Mouse (Mus musculus): ENCODE data around the gene Hnrnpdl. TPM values are rescaled to one million over a fixed set of nuclear protein-coding genes. Genes with fewer than 3 reads are reported as not detected.

Gene Hnrnpdl
- polyA plus RNA-seq, 1 experiment: 41.0 TPM

- H3K36me3 ChIP-seq (ENCODE audit: control insufficient read depth, insufficient read depth, low read length): peaks cover 3% of the 10 kb centered on the region; the same call in 1 of the 2 replicates
- TF ChIP-seq CTCF (IDR thresholded peaks at IDR 0.05; ENCODE audit: extremely low read depth, insufficient read length, insufficient replicate concordance, low read depth, low read length): no peak
- no peak for TF ChIP-seq POLR2A (IDR thresholded peaks at IDR 0.05; ENCODE audit: low read depth, low read length)
- H3K4me3 ChIP-seq (ENCODE audit: low read depth, low read length): no peak overlapping the region
- 41% methylated on average over 7 of the region's 7 CpGs for WGBS
- H3K27me3 ChIP-seq (ENCODE audit: control insufficient read depth, insufficient read depth, low read length): no peaks in the 10 kb centered on the region
- no peak overlapping the region for H3K27ac ChIP-seq (ENCODE audit: insufficient read depth, low read depth, low read length)
- H3K4me1 ChIP-seq (ENCODE audit: control insufficient read depth, insufficient read depth, insufficient read length, low read length): peaks cover 21% of the 10 kb centered on the region
These were observed 8.4 kb upstream of the Hnrnpdl start for GRCm38 (mm10) chr5:100047871-100048270.

- Histone ChIP-seq H3K27me3 (ENCODE audit: control insufficient read depth, insufficient read depth, low read length) (no peaks in the 10 kb centered on the region), H3K4me3 (ENCODE audit: low read depth, low read length) (no peak overlapping the region), H3K27ac (ENCODE audit: insufficient read depth, low read depth, low read length) (no peak overlapping the region), H3K36me3 (ENCODE audit: control insufficient read depth, insufficient read depth, low read length) (peaks cover 1% of the 10 kb centered on the region; the same call in 1 of the 2 replicates), H3K4me1 (ENCODE audit: control insufficient read depth, insufficient read depth, insufficient read length, low read length) (peaks cover 24% of the 10 kb centered on the region)
- WGBS: 74% methylated on average over 8 of the region's 8 CpGs
- TF ChIP-seq CTCF (IDR thresholded peaks at IDR 0.05; ENCODE audit: extremely low read depth, insufficient read length, insufficient replicate concordance, low read depth, low read length) (no peak), POLR2A (IDR thresholded peaks at IDR 0.05; ENCODE audit: low read depth, low read length) (no peak)
These were observed 7.7 kb upstream of the Hnrnpdl start for GRCm38 (mm10) chr5:100047143-100047640.

- H3K27me3 ChIP-seq (ENCODE audit: control insufficient read depth, insufficient read depth, low read length): no peaks in the 10 kb centered on the region
- H3K36me3 ChIP-seq (ENCODE audit: control insufficient read depth, insufficient read depth, low read length): 0 out of 2 replicates have a peak, but pooled peaks cover 1% of the 10 kb centered on the region
- no peak overlapping the region for H3K4me3 ChIP-seq (ENCODE audit: low read depth, low read length)
- no peak overlapping the region for H3K27ac ChIP-seq (ENCODE audit: insufficient read depth, low read depth, low read length)
- peaks cover 27% of the 10 kb centered on the region for H3K4me1 ChIP-seq (ENCODE audit: control insufficient read depth, insufficient read depth, insufficient read length, low read length)
- WGBS: 83% methylated on average over 3 of the region's 3 CpGs
- TF ChIP-seq POLR2A (IDR thresholded peaks at IDR 0.05; ENCODE audit: low read depth, low read length): no peak
- TF ChIP-seq CTCF (IDR thresholded peaks at IDR 0.05; ENCODE audit: extremely low read depth, insufficient read length, insufficient replicate concordance, low read depth, low read length): no peak
These were observed 6.6 kb upstream of the Hnrnpdl start for GRCm38 (mm10) chr5:100046096-100046495.

GRCm38 (mm10) chr5:100044621-100045020, 5.2 kb upstream of the Hnrnpdl start:
- peaks cover 28% of the 10 kb centered on the region for H3K4me1 ChIP-seq (ENCODE audit: control insufficient read depth, insufficient read depth, insufficient read length, low read length)
- no peak overlapping the region for H3K27ac ChIP-seq (ENCODE audit: insufficient read depth, low read depth, low read length)
- H3K27me3 ChIP-seq (ENCODE audit: control insufficient read depth, insufficient read depth, low read length): no peaks in the 10 kb centered on the region
- no peak for TF ChIP-seq CTCF (IDR thresholded peaks at IDR 0.05; ENCODE audit: extremely low read depth, insufficient read length, insufficient replicate concordance, low read depth, low read length)
- TF ChIP-seq POLR2A (IDR thresholded peaks at IDR 0.05; ENCODE audit: low read depth, low read length): no peak
- no peak overlapping the region for H3K4me3 ChIP-seq (ENCODE audit: low read depth, low read length)
- no peaks in the 10 kb centered on the region for H3K36me3 ChIP-seq (ENCODE audit: control insufficient read depth, insufficient read depth, low read length)
- 47% methylated on average over 5 of the region's 5 CpGs for WGBS

DNA sequence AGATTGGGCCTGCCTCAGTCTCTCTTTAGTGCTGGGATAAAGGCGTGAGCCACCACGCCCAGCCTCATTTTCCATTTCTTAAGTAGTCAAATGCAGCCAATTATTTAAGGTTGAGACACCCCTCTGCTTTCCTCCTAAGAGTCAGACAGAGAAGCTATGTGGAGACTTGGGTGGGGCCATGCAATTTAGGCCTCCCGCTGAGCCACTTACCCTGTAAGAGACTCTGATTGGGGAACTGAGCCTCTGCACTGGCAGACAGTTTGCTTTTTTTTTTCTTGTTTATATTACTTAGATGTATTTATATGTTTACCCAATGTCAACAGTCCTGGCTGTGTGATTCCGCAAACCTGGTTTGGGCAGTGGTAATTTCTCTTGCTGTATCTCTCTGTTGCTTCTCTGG, 4.6 kb upstream of the Hnrnpdl start:
- no peaks in the 10 kb centered on the region for H3K27me3 ChIP-seq (ENCODE audit: control insufficient read depth, insufficient read depth, low read length)
- H3K4me1 ChIP-seq (ENCODE audit: control insufficient read depth, insufficient read depth, insufficient read length, low read length): peaks cover 26% of the 10 kb centered on the region
- TF ChIP-seq CTCF (IDR thresholded peaks at IDR 0.05; ENCODE audit: extremely low read depth, insufficient read length, insufficient replicate concordance, low read depth, low read length) (no peak), POLR2A (IDR thresholded peaks at IDR 0.05; ENCODE audit: low read depth, low read length) (no peak)
- H3K4me3 ChIP-seq (ENCODE audit: low read depth, low read length): no peak overlapping the region
- no peaks in the 10 kb centered on the region for H3K36me3 ChIP-seq (ENCODE audit: control insufficient read depth, insufficient read depth, low read length)
- H3K27ac ChIP-seq (ENCODE audit: insufficient read depth, low read depth, low read length): peak overlapping the region; percentile 60
- WGBS: 49% methylated on average over 4 of the region's 4 CpGs

GRCm38 (mm10) chr5:100043361-100043760, 3.9 kb upstream of the Hnrnpdl start:
- H3K4me3 ChIP-seq (ENCODE audit: low read depth, low read length): no peak overlapping the region
- H3K4me1 ChIP-seq (ENCODE audit: control insufficient read depth, insufficient read depth, insufficient read length, low read length): peaks cover 26% of the 10 kb centered on the region
- no peaks in the 10 kb centered on the region for H3K36me3 ChIP-seq (ENCODE audit: control insufficient read depth, insufficient read depth, low read length)
- TF ChIP-seq POLR2A (IDR thresholded peaks at IDR 0.05; ENCODE audit: low read depth, low read length): no peak
- no peak; the same call in 1 of the 2 replicates for TF ChIP-seq CTCF (IDR thresholded peaks at IDR 0.05; ENCODE audit: extremely low read depth, insufficient read length, insufficient replicate concordance, low read depth, low read length)
- 23% methylated on average over 5 of the region's 5 CpGs for WGBS
- no peaks in the 10 kb centered on the region for H3K27me3 ChIP-seq (ENCODE audit: control insufficient read depth, insufficient read depth, low read length)
- H3K27ac ChIP-seq (ENCODE audit: insufficient read depth, low read depth, low read length): peak overlapping the region; percentile 88

DNA sequence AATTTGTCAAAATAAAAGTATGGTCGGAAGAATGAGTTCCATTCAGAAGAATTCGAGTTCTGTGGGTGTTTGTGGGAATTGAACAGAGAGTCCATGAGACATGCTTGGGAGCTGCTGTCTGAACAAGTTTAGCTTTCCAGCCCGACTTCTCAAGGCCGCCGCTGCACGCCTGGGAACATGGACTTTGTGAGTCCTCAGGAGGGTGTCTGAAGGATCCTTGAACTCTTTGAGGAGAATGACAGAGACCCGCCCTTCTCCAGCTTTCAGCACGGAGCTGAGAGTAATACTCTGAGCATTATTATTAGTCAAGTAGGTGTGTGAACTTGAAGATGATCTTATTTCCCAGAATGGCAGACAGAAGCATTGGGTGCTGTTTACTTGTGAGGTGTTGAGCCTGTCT, 3.0 kb upstream of the Hnrnpdl start:
- peaks cover 2% of the 10 kb centered on the region; the same call in 1 of the 2 replicates for H3K36me3 ChIP-seq (ENCODE audit: control insufficient read depth, insufficient read depth, low read length)
- WGBS: 48% methylated on average over 8 of the region's 8 CpGs
- no peaks in the 10 kb centered on the region for H3K27me3 ChIP-seq (ENCODE audit: control insufficient read depth, insufficient read depth, low read length)
- peak overlapping the region; percentile 88 for H3K27ac ChIP-seq (ENCODE audit: insufficient read depth, low read depth, low read length)
- H3K4me1 ChIP-seq (ENCODE audit: control insufficient read depth, insufficient read depth, insufficient read length, low read length): peaks cover 21% of the 10 kb centered on the region
- H3K4me3 ChIP-seq (ENCODE audit: low read depth, low read length): no peak overlapping the region
- no peak for TF ChIP-seq CTCF (IDR thresholded peaks at IDR 0.05; ENCODE audit: extremely low read depth, insufficient read length, insufficient replicate concordance, low read depth, low read length)
- TF ChIP-seq POLR2A (IDR thresholded peaks at IDR 0.05; ENCODE audit: low read depth, low read length): no peak

Data from small intestine, adult 2 months (tissue).